Mouse (Mus musculus) small intestine, adult 2 months (tissue): ENCODE measurements around the gene Zmiz1.

Source experiments
- CTCF ChIP-seq: fragments of 200-500 bp; IDR thresholded peaks from 2 replicates; pipeline ENCODE4 v1.5.1; 2012; ENCODE audit warnings: low read depth, mild to moderate bottlenecking, control low read depth, inconsistent platforms, low read length, moderate library complexity, mixed read lengths; ENCODE audit not compliant: insufficient replicate concordance, insufficient read length; ENCODE audit errors: extremely low read depth
- POLR2A ChIP-seq: fragments of 200-500 bp; IDR thresholded peaks from 2 replicates; pipeline ENCODE4 v1.6.1; 2012; ENCODE audit warnings: low read depth, mild to moderate bottlenecking, control low read depth, inconsistent platforms, low read length, moderate library complexity

DNA sequence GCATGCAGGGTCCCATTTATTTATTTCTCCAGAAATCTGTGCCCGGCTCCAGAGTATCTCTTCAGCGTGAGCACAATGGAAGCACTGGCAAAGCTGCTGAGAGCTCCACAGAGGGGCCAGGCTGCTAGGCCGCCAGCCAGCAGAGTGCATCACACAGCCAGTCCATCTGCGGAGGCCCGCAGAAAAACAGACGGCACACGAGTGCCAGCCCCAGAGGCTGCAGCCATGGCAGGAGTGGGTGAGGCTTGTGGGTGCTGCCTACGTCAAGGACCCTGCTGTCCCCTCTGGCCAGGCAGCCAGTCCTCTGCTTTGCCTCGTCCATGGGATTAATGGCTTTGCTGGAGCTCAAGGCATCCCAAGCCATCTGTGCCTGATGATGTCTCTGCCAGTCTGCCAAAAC, 19.8 kb downstream of the Zmiz1 start:
- TF ChIP-seq POLR2A (no peak), CTCF (no peak)
